Mouse (Mus musculus): Measurements from ENCODE around the gene Sh3glb2.

Sh3glb2 gene

DNA sequence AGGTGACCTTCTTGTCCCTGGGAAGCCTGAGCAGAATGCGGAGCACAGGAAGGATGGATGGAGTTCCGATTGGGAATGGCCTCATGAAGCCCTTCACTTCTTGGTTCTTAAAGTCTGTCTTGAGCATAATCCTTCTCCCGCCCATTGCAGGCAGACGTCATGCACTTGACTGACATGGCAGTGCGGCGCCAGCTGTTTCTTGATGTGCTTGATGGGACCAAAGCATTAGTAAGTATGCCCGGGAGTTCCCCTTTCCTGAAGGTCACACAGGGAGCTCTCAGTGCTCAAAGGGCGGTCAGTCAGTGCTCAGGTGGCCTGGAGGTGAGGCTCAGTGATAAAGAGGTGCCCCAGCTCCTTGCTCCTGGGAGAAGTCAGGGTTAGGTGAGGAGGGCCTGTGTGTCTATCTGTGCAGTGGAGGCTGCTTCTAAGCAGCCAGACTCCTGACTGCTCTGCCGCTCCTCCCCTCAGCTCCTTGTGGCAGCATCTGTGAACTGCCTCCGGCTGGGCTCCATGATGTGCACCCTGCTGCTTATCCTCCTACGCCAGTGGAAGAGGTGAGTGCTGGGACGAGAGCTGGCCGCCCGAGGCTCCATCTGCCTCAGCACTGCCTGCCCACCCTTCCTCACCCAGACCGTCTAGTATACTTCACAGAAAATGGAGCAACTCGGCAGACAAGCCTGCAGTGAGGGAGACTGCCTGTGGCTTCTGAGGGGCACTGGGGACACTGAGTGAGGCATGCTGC, 22.8 kb downstream of the Sh3glb2 start:
- DNase-seq, result no peak

- DNase-seq, result no peak
These were observed 23.8 kb downstream of the Sh3glb2 start for GRCm38 (mm10) chr2:30335324-30335723.

DNA sequence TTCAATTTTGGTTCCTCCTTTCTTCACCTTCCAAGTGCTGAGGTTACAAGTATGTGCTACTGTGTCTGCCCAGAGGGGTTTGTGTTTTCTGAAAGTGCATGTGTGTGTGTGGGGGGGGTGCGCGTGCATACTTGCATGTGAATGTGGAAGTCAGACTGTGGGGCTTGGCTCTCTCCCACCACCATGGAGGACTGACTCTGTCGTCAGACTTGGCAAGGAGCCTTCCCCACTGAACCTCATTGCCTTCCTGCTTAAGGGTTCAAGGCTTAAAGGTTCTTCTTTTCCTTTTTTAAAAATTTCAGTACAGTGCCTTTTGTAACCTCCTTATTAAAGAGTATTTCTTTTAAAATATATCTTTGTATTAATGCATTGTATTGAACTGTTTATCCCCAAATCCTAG, 30.3 kb downstream of the Sh3glb2 start:
- DNase-seq, result no peak

- no peak for DNase-seq
These were observed 31.9 kb downstream of the Sh3glb2 start for GRCm38 (mm10) chr2:30327276-30327675.

GRCm38 (mm10) chr2:30325296-30325695, 33.8 kb downstream of the Sh3glb2 start:
- no peak for DNase-seq

- DNase-seq, result no peak
These were observed 36.0 kb downstream of the Sh3glb2 start for GRCm38 (mm10) chr2:30323111-30323510.

GRCm38 (mm10) chr2:30319260-30319659, 39.9 kb downstream of the Sh3glb2 start:
- DNase-seq, result no peak

DNA sequence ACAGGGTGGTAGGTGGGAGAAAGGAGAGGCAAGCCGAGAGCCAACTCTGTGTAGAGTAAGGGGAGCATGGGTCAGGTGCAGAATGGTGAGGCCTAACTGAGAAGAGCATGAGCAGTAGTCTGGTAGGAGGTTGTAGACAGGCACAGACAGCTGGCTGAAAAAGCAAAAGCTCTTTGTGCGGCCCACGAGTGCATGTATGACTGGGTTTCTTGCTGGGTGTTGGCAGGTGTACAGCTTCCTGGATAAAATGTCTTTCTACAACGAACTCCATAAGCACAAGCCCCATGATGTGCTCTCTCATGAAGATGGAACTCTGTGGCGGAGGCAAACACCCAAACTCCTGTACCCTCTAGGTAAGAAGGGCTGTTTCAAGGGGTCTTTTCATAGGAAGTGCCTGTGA, 42.2 kb downstream of the Sh3glb2 start:
- DNase-seq, result no peak

DNA sequence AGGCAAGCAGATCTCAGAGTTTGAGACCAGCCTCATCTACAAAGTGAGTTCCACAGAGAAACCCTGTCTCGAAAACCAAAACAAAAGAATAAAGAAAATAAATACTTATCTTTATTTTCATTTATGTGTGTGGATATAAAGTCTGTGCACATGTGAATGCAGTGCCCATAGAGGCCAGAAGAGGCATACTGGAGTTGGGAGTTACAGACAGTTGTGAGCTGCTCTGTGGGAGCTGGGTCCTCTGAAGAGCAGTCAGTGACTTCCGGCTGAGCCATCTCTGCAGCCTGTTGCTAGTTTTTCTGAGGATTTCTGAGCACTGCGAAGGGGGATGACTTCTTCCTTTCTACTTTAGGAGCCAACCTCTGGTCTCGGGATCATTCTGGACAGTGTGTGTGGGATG, 43.0 kb downstream of the Sh3glb2 start:
- no peak for DNase-seq

- no peak for DNase-seq
These were observed 47.7 kb downstream of the Sh3glb2 start for GRCm38 (mm10) chr2:30311481-30311880.

- no peak for DNase-seq
These were observed 49.8 kb downstream of the Sh3glb2 start for GRCm38 (mm10) chr2:30309351-30309750.

DNA sequence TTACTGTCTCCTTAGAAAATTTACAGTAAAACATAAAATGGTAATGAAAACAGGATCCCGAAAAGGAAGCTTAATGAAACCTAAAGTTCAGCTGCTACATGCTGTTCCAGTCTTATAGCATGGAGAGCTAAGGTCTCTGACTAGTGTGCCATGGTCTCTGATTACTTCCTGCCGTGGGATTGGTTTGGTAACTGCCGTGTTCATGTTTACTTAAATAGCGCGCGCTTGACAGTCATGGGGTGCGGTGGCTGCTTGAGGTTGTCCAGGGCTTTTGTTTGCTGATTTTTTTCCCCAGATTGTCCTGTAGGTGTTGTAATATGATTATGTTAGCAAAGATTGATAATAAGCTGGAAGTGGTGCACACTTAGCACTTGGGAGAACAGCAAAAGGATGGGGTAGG, 53.0 kb downstream of the Sh3glb2 start:
- DNase-seq, result no peak

- no peak for DNase-seq
These were observed 59.2 kb downstream of the Sh3glb2 start for GRCm38 (mm10) chr2:30299966-30300365.

DNA sequence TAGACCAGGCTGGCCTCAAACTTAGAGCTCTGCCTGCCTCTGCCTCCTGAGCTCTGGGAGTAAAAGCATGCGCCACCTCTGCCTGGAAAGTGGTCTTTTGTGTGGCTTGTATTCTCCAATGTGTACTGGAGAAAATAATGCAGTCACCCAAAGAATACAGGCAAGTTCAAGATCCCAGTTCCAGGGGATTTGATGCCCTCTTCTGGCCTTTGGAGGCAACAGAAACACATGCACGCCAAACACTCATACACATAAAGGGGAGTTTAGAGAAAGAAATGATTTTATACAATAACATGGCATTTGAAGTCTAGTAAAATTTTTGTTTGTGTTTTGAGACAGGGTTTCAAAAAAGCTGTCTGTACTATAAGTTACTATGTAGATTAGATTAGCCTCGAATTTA, 59.6 kb downstream of the Sh3glb2 start:
- DNase-seq, result no peak

Data from cerebellum, postnatal 14 days (tissue).